Mouse (Mus musculus): ENCODE results near the gene Usp9y.

Usp9y gene

DNA sequence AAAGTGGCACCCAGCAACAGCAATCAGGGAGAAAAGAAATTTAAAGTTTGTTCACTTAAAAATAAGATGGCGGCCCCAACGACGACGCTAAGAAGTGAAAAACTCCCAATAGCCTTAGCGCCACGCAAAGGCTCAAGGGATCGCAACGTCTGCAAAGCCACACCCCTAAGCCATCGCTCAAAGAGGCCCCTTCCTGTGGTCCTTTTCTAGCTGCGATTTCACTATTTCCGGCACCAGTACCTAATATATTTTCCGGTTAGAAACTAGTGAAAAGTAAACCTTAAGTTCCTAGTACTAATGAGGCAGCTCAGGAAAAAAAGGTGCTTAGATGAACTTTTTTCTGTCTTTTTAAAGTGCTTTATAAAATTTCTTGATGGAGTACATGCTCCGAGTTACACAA lies at the start of gene Usp9y:
Gene Usp9y, minus strand, starts transcription at position 101 of the 400 bp plus-strand sequence.
- no peak for DNase-seq (ENCODE audit: low read depth, low spot score)

DNA sequence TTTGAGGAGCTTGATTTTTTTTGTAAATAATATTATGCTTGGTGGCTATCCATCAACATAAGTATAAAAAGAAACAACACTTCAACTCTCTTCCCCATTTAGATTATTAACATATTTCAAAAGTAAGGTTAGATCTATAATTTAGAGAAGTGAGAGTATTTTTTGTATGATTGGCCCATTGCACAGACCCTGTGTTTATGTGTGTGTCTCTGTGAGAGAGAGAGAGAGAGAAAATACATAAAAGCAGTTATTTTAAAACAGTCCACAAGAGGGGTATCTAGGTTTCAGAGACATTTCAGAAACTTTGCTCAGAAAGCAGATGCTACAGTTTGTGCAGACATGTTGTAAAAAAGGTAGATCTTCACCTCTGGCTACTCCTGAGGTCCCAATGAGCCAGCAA lies 165.9 kb downstream of the Usp9y start:
- no peak for DNase-seq (ENCODE audit: low read depth, low spot score)

DNA sequence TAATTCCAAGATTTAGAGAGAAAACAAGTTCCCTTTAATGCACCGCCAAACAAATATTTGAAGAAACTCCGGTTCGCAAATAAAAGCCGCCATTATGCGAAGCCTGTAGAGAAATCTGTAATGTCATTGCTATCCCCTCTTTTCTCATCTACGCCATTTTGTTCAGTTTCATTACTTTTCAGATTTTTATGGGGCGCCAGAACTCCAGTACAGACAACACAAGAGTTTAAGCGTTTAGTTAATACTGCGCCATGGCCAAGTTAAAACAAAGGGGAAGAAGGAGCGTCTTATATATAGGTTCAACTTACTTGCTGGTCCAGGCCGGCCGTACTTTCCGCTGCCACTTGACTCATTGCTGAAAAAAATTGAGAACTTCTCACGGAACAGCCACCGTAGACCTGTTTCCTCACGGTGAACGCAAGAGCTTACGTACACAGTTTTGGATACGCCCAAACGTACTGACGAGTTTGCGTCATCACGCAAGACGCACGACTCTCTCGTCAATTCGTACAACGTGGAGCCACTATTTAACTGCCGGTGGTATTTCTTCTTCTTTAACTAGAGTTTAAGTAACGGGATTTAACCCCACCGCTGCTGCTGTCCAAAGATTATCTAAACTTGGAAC lies 173.3 kb downstream of the Usp9y start, which contains the start of gene Ddx3y:
Gene Ddx3y, minus strand, starts transcription at position 459 of the 625 bp plus-strand sequence.
- peak; percentile 84 for DNase-seq (ENCODE audit: low read depth, low spot score)

DNA sequence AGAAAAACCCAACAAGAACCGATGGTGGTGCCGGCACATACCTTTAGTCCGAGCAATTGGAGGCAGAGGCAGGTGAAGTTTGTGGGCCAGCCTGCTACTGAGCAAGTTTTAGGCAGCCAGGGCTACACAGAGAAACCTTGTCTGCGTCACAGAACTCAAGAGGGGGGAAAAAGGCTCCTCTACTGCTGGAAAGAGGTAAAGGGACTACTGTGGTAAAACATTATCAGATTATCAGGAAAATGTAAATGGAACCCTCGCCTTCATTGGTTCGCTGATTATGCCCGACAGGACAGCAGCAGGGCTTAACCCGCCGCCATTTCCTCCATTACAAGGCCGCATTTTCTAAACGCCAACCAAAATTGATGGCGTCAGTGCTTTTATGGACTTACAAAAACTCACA lies 173.8 kb downstream of the Usp9y start:
- peak; percentile 10 for DNase-seq (ENCODE audit: low read depth, low spot score)
